Mouse (Mus musculus): ENCODE measurements around the gene Mrpl57. TPM values are rescaled to one million over a fixed set of nuclear protein-coding genes. Genes with fewer than 3 reads are reported as not detected.
A peak's percentile ranks its signal among the peaks of the same experiment; 100 is the strongest.

The Mrpl57 gene
- polyA plus RNA-seq (2016; fragmentation: Nextera tagmentation; extraction: Ambion mirVana): 127 and 137 TPM in 2 replicates

GRCm38 (mm10) chr14:57825788-57826751 lies at the start of gene Mrpl57, which contains the start of gene Ska3:
TSS of gene Mrpl57 (plus strand) at chr14:57826234.
TSS of gene Ska3 (minus strand) at chr14:57826185.
- Histone ChIP-seq H3K27ac (peak within 1 kb of the TSS; percentile 94), H3K4me1 (peaks cover 16% of the 10 kb centered on the region), H3K4me2 (replicated peaks) (peak within 1 kb of the TSS; percentile 72), H3K36me3 (peaks cover 12% of the 10 kb centered on the region), H3K9me3 (no peaks in the 10 kb centered on the region), H3K27me3 (no peaks in the 10 kb centered on the region), H3K4me3 (peak within 1 kb of the TSS; percentile 68), H3K9ac (peak within 1 kb of the TSS; percentile 82)
- ATAC-seq (ENCODE audit: insufficient number of reproducible peaks, insufficient read depth, low FRiP score, low TSS enrichment): peak; percentile 93
- WGBS: under 1% methylated on average over 96 of the region's 96 CpGs

GRCm38 (mm10) chr14:57787406-57787805 lies 38.6 kb upstream of the Mrpl57 start:
- H3K9me3 ChIP-seq: no peaks in the 10 kb centered on the region
- no peak overlapping the region for H3K4me3 ChIP-seq
- no peak overlapping the region for H3K9ac ChIP-seq
- no peaks in the 10 kb centered on the region for H3K4me1 ChIP-seq
- 60% methylated on average over 4 of the region's 4 CpGs for WGBS
- H3K36me3 ChIP-seq: no peaks in the 10 kb centered on the region
- H3K27me3 ChIP-seq: no peaks in the 10 kb centered on the region
- no peak overlapping the region for H3K27ac ChIP-seq
- no peak for ATAC-seq (ENCODE audit: insufficient number of reproducible peaks, insufficient read depth, low FRiP score, low TSS enrichment)
- no peak overlapping the region for H3K4me2 ChIP-seq (replicated peaks)

GRCm38 (mm10) chr14:57789311-57789710 lies 36.7 kb upstream of the Mrpl57 start:
- Histone ChIP-seq H3K4me3 (no peak overlapping the region), H3K9ac (no peak overlapping the region), H3K36me3 (no peaks in the 10 kb centered on the region), H3K9me3 (no peaks in the 10 kb centered on the region), H3K27me3 (no peaks in the 10 kb centered on the region), H3K4me1 (no peaks in the 10 kb centered on the region), H3K4me2 (replicated peaks) (no peak overlapping the region), H3K27ac (no peak overlapping the region)
- no peak for ATAC-seq (ENCODE audit: insufficient number of reproducible peaks, insufficient read depth, low FRiP score, low TSS enrichment)
- WGBS: 77% methylated on average over 2 of the region's 2 CpGs

- Histone ChIP-seq H3K9ac (no peak overlapping the region), H3K9me3 (no peaks in the 10 kb centered on the region), H3K4me2 (replicated peaks) (no peak overlapping the region), H3K4me3 (no peak overlapping the region), H3K27ac (no peak overlapping the region), H3K27me3 (no peaks in the 10 kb centered on the region), H3K4me1 (no peaks in the 10 kb centered on the region), H3K36me3 (no peaks in the 10 kb centered on the region)
- 90% methylated on average over 9 of the region's 9 CpGs for WGBS
- no peak for ATAC-seq (ENCODE audit: insufficient number of reproducible peaks, insufficient read depth, low FRiP score, low TSS enrichment)
Observed at GRCm38 (mm10) chr14:57789759-57790158, 36.3 kb upstream of the Mrpl57 start.

GRCm38 (mm10) chr14:57791171-57791570 lies 34.9 kb upstream of the Mrpl57 start:
- no peaks in the 10 kb centered on the region for H3K36me3 ChIP-seq
- H3K4me2 ChIP-seq (replicated peaks): no peak overlapping the region
- 79% methylated on average over 4 of the region's 4 CpGs for WGBS
- H3K27ac ChIP-seq: no peak overlapping the region
- no peaks in the 10 kb centered on the region for H3K4me1 ChIP-seq
- no peaks in the 10 kb centered on the region for H3K27me3 ChIP-seq
- no peak overlapping the region for H3K9ac ChIP-seq
- H3K9me3 ChIP-seq: no peaks in the 10 kb centered on the region
- no peak overlapping the region for H3K4me3 ChIP-seq
- ATAC-seq (ENCODE audit: insufficient number of reproducible peaks, insufficient read depth, low FRiP score, low TSS enrichment): no peak

GRCm38 (mm10) chr14:57797551-57797950 lies 28.5 kb upstream of the Mrpl57 start:
- H3K4me1 ChIP-seq: peaks cover 9% of the 10 kb centered on the region; the same call in 1 of the 2 replicates
- no peak overlapping the region for H3K9ac ChIP-seq
- 0 out of 2 replicates have a peak overlapping the region, but pooled peaks have one; percentile 14 for H3K27ac ChIP-seq
- no peaks in the 10 kb centered on the region for H3K9me3 ChIP-seq
- H3K27me3 ChIP-seq: no peaks in the 10 kb centered on the region
- WGBS: 14% methylated on average over 7 of the region's 7 CpGs
- peak overlapping the region; percentile 88 for H3K4me3 ChIP-seq
- peaks cover 7% of the 10 kb centered on the region for H3K36me3 ChIP-seq
- H3K4me2 ChIP-seq (replicated peaks): peak overlapping the region; percentile 78
- 0 out of 2 replicates have a peak, but pooled peaks have one; percentile 9 for ATAC-seq (ENCODE audit: insufficient number of reproducible peaks, insufficient read depth, low FRiP score, low TSS enrichment)

GRCm38 (mm10) chr14:57797991-57798931 lies 27.8 kb upstream of the Mrpl57 start, which contains the start of gene Sap18:
TSS of gene Sap18 (plus strand) at chr14:57798180.
- H3K36me3 ChIP-seq: peaks cover 14% of the 10 kb centered on the region
- H3K4me2 ChIP-seq (replicated peaks): peak within 1 kb of the TSS; percentile 78
- H3K4me1 ChIP-seq: peaks cover 9% of the 10 kb centered on the region; the same call in 1 of the 2 replicates
- H3K9me3 ChIP-seq: no peaks in the 10 kb centered on the region
- peak within 1 kb of the TSS; percentile 82 for H3K27ac ChIP-seq
- H3K4me3 ChIP-seq: peak within 1 kb of the TSS; percentile 88
- peak within 1 kb of the TSS; percentile 93 for H3K9ac ChIP-seq
- under 1% methylated on average over 92 of the region's 99 CpGs for WGBS
- no peaks in the 10 kb centered on the region for H3K27me3 ChIP-seq
- peak; percentile 93 for ATAC-seq (ENCODE audit: insufficient number of reproducible peaks, insufficient read depth, low FRiP score, low TSS enrichment)

- no peak overlapping the region for H3K4me2 ChIP-seq (replicated peaks)
- peaks cover 63% of the 10 kb centered on the region for H3K36me3 ChIP-seq
- ATAC-seq (ENCODE audit: insufficient number of reproducible peaks, insufficient read depth, low FRiP score, low TSS enrichment): no peak
- no peak overlapping the region for H3K4me3 ChIP-seq
- H3K9me3 ChIP-seq: no peaks in the 10 kb centered on the region
- H3K27me3 ChIP-seq: no peaks in the 10 kb centered on the region
- 86% methylated on average over 4 of the region's 4 CpGs for WGBS
- H3K27ac ChIP-seq: no peak overlapping the region
- H3K4me1 ChIP-seq: peaks cover 9% of the 10 kb centered on the region; the same call in 1 of the 2 replicates
- H3K9ac ChIP-seq: no peak overlapping the region
Observed at GRCm38 (mm10) chr14:57803731-57804130, 22.3 kb upstream of the Mrpl57 start.

GRCm38 (mm10) chr14:57808558-57808957 lies 17.5 kb upstream of the Mrpl57 start:
- no peak overlapping the region for H3K4me2 ChIP-seq (replicated peaks)
- ATAC-seq (ENCODE audit: insufficient number of reproducible peaks, insufficient read depth, low FRiP score, low TSS enrichment): no peak
- H3K27ac ChIP-seq: no peak overlapping the region
- H3K4me1 ChIP-seq: no peaks in the 10 kb centered on the region
- H3K9ac ChIP-seq: no peak overlapping the region
- WGBS: 79% methylated on average over 5 of the region's 5 CpGs
- H3K36me3 ChIP-seq: peaks cover 83% of the 10 kb centered on the region
- H3K4me3 ChIP-seq: no peak overlapping the region
- no peaks in the 10 kb centered on the region for H3K9me3 ChIP-seq
- H3K27me3 ChIP-seq: no peaks in the 10 kb centered on the region

- H3K9ac ChIP-seq: no peak overlapping the region
- H3K27me3 ChIP-seq: no peaks in the 10 kb centered on the region
- H3K4me2 ChIP-seq (replicated peaks): no peak overlapping the region
- H3K27ac ChIP-seq: no peak overlapping the region
- no peaks in the 10 kb centered on the region for H3K9me3 ChIP-seq
- H3K4me1 ChIP-seq: no peaks in the 10 kb centered on the region
- H3K36me3 ChIP-seq: peaks cover 77% of the 10 kb centered on the region
- 79% methylated on average over 2 of the region's 2 CpGs for WGBS
- no peak for ATAC-seq (ENCODE audit: insufficient number of reproducible peaks, insufficient read depth, low FRiP score, low TSS enrichment)
- no peak overlapping the region for H3K4me3 ChIP-seq
Observed at GRCm38 (mm10) chr14:57810886-57811285, 15.1 kb upstream of the Mrpl57 start.

- Histone ChIP-seq H3K9me3 (no peaks in the 10 kb centered on the region), H3K4me3 (no peak overlapping the region), H3K9ac (no peak overlapping the region), H3K27ac (no peak overlapping the region), H3K4me1 (no peaks in the 10 kb centered on the region), H3K4me2 (replicated peaks) (no peak overlapping the region), H3K27me3 (no peaks in the 10 kb centered on the region), H3K36me3 (peaks cover 75% of the 10 kb centered on the region)
- ATAC-seq (ENCODE audit: insufficient number of reproducible peaks, insufficient read depth, low FRiP score, low TSS enrichment): no peak
- WGBS: 92% methylated on average over 5 of the region's 5 CpGs
Observed at GRCm38 (mm10) chr14:57811844-57812243, 14.2 kb upstream of the Mrpl57 start.

Measured in embryonic facial prominence, embryonic 12.5 days (tissue).